Mouse (Mus musculus) macrophage (primary cell): ENCODE measurements around the gene Cirbp. TPM values are rescaled to one million over a fixed set of nuclear protein-coding genes. Genes with fewer than 3 reads are reported as not detected.

Experiments used
- H3K27ac ChIP-seq: fragments of 350-480 bp; formaldehyde crosslinking; 2 replicates; pipeline ENCODE4 v1.9.0; 2021
- H3K36me3 ChIP-seq: fragments of 350-480 bp; formaldehyde crosslinking; 2 replicates; pipeline ENCODE4 v1.9.0; 2021; ENCODE audit errors: inconsistent target
- H3K4me3 ChIP-seq: fragments of 350-480 bp; formaldehyde crosslinking; 2 replicates; pipeline ENCODE4 v1.9.0; 2021; ENCODE audit errors: inconsistent target
- H3K79me2 ChIP-seq: fragments of 350-480 bp; formaldehyde crosslinking; 2 replicates; pipeline ENCODE4 v1.9.0; 2021; ENCODE audit errors: inconsistent target
- WGBS: methylation state at CpG from one replicate; pipeline ENCODE4 v1.1.7; 2026; ENCODE audit warnings: inconsistent platforms; ENCODE audit not compliant: missing documents; 5-methylcytosine and 5-hydroxymethylcytosine counted together
- polyA plus RNA-seq: library from polyadenylated mRNA; stranded (reverse); fragments of 250-400 nt; gene quantifications from 3 replicates; pipeline ENCODE4 v1.2.4, GENCODE M21; 2018; ENCODE audit warnings: inconsistent platforms

The Cirbp gene
- polyA plus RNA-seq, 1 experiment from 2014 or later = 17.6 TPM

- Histone ChIP-seq H3K36me3 (peaks cover 12% of the 10 kb centered on the region), H3K79me2 (peaks cover 46% of the 10 kb centered on the region), H3K27ac (peak overlapping the region; percentile 13), H3K4me3 (peak overlapping the region; percentile 73)
- WGBS = under 1% methylated on average over 43 of the region's 43 CpGs
Measured at GRCm38 (mm10) chr10:80141786-80142529, 23.8 kb upstream of the Cirbp start.

- Histone ChIP-seq H3K79me2 (peaks cover 46% of the 10 kb centered on the region), H3K36me3 (peaks cover 12% of the 10 kb centered on the region), H3K27ac (peak overlapping the region; percentile 43), H3K4me3 (peak overlapping the region; percentile 73)
- WGBS = under 1% methylated on average over 15 of the region's 15 CpGs
Measured at GRCm38 (mm10) chr10:80142530-80142925, 23.3 kb upstream of the Cirbp start.

- H3K36me3 ChIP-seq = peaks cover 12% of the 10 kb centered on the region
- 89% methylated on average over 7 of the region's 7 CpGs for WGBS
Measured at GRCm38 (mm10) chr10:80143664-80144063, 22.1 kb upstream of the Cirbp start.

GRCm38 (mm10) chr10:80144159-80144558 lies 21.6 kb upstream of the Cirbp start:
- H3K79me2 ChIP-seq = peaks cover 46% of the 10 kb centered on the region
- no peak overlapping the region for H3K27ac ChIP-seq
- H3K4me3 ChIP-seq = no peak overlapping the region
- WGBS = 93% methylated on average over 10 of the region's 12 CpGs
- H3K36me3 ChIP-seq = peaks cover 12% of the 10 kb centered on the region

More at GRCm38 (mm10) chr10:80143664-80144063, 22.1 kb upstream of the Cirbp start:
- H3K4me3 ChIP-seq = no peak overlapping the region
- no peak overlapping the region for H3K27ac ChIP-seq
- H3K79me2 ChIP-seq = peaks cover 46% of the 10 kb centered on the region

- Histone ChIP-seq H3K79me2 (peaks cover 51% of the 10 kb centered on the region), H3K27ac (no peak overlapping the region), H3K4me3 (no peak overlapping the region), H3K36me3 (peaks cover 12% of the 10 kb centered on the region)
- WGBS = 82% methylated on average over 20 of the region's 20 CpGs
Measured at GRCm38 (mm10) chr10:80144864-80145838, 20.6 kb upstream of the Cirbp start.

GRCm38 (mm10) chr10:80145896-80146295 lies 19.9 kb upstream of the Cirbp start:
- no peak overlapping the region for H3K27ac ChIP-seq
- H3K36me3 ChIP-seq = peaks cover 12% of the 10 kb centered on the region
- H3K79me2 ChIP-seq = peaks cover 57% of the 10 kb centered on the region
- WGBS = 74% methylated on average over 6 of the region's 6 CpGs
- H3K4me3 ChIP-seq = no peak overlapping the region

GRCm38 (mm10) chr10:80146568-80147011 lies 19.2 kb upstream of the Cirbp start:
- H3K27ac ChIP-seq = no peak overlapping the region
- peaks cover 12% of the 10 kb centered on the region for H3K36me3 ChIP-seq
- peaks cover 64% of the 10 kb centered on the region for H3K79me2 ChIP-seq
- WGBS = 93% methylated on average over 4 of the region's 4 CpGs
- no peak overlapping the region for H3K4me3 ChIP-seq

GRCm38 (mm10) chr10:80147146-80147718 lies 18.6 kb upstream of the Cirbp start:
- peaks cover 12% of the 10 kb centered on the region for H3K36me3 ChIP-seq
- H3K4me3 ChIP-seq = no peak overlapping the region
- 87% methylated on average over 5 of the region's 5 CpGs for WGBS
- peaks cover 70% of the 10 kb centered on the region for H3K79me2 ChIP-seq
- H3K27ac ChIP-seq = peak overlapping the region; percentile 93

GRCm38 (mm10) chr10:80147719-80148601 lies 17.8 kb upstream of the Cirbp start, which contains the start of gene Midn:
Gene Midn, plus strand, starts transcription at chr10:80148272.
- Histone ChIP-seq H3K36me3 (peaks cover 13% of the 10 kb centered on the region), H3K27ac (peak within 1 kb of the TSS; percentile 93), H3K79me2 (peaks cover 71% of the 10 kb centered on the region), H3K4me3 (peak within 1 kb of the TSS; percentile 65)
- 1% methylated on average over 40 of the region's 42 CpGs for WGBS

- peak overlapping the region; percentile 65 for H3K4me3 ChIP-seq
- peaks cover 19% of the 10 kb centered on the region for H3K36me3 ChIP-seq
- under 1% methylated on average over 32 of the region's 57 CpGs for WGBS
- H3K27ac ChIP-seq = peak overlapping the region; percentile 93
- H3K79me2 ChIP-seq = peaks cover 71% of the 10 kb centered on the region
Measured at GRCm38 (mm10) chr10:80148610-80149290, 17.0 kb upstream of the Cirbp start.

GRCm38 (mm10) chr10:80149291-80150225 lies 16.2 kb upstream of the Cirbp start:
- peaks cover 71% of the 10 kb centered on the region for H3K79me2 ChIP-seq
- under 1% methylated on average over 81 of the region's 88 CpGs for WGBS
- H3K36me3 ChIP-seq = peaks cover 19% of the 10 kb centered on the region
- H3K27ac ChIP-seq = peak overlapping the region; percentile 93
- peak overlapping the region; percentile 65 for H3K4me3 ChIP-seq
